Mouse (Mus musculus) lung, postnatal 0 days (tissue): ENCODE results near the gene Ankrd9. TPM values are rescaled to one million over a fixed set of nuclear protein-coding genes. Genes with fewer than 3 reads are reported as not detected.

ENCODE experiments used
- ATAC-seq: fragments of 200-750 bp; cut with Nextera tagmentation; 2 replicates; pipeline ENCODE4 v1.8.0; 2017; ENCODE audit warnings: moderate library complexity
- DNase-seq: peaks from one replicate; pipeline ENCODE4 v3.0.0-alpha.2; 2016; ENCODE audit warnings: low spot score
- H3K27ac ChIP-seq: fragments of 300-500 bp; sonication (generic); 2 replicates; pipeline ENCODE4 v1.5.1; 2014; ENCODE audit warnings: antibody characterized with exemption, mild to moderate bottlenecking, low read length, mixed read lengths
- H3K27me3 ChIP-seq: fragments of 300-500 bp; sonication (generic); replicated peaks from 2 replicates; pipeline ENCODE4 v1.6.1; 2014; ENCODE audit warnings: low read length, mixed read lengths; ENCODE audit not compliant: insufficient read depth
- H3K36me3 ChIP-seq: fragments of 300-500 bp; sonication (generic); 2 replicates; pipeline ENCODE4 v1.6.1; 2014; ENCODE audit warnings: low read length, mixed read lengths; ENCODE audit not compliant: insufficient read depth
- H3K4me1 ChIP-seq: fragments of 300-500 bp; sonication (generic); 2 replicates; pipeline ENCODE4 v1.6.1; 2014; ENCODE audit warnings: antibody characterized with exemption, low read depth, low read length, mixed read lengths; ENCODE audit not compliant: insufficient read depth
- H3K4me2 ChIP-seq: fragments of 300-500 bp; sonication (generic); replicated peaks from 2 replicates; pipeline ENCODE4 v1.6.1; 2014; ENCODE audit warnings: low read depth, mild to moderate bottlenecking, low read length, moderate library complexity, mixed read lengths
- H3K4me3 ChIP-seq: fragments of 300-500 bp; sonication (generic); 2 replicates; pipeline ENCODE4 v1.5.1; 2014; ENCODE audit warnings: low read depth, low read length
- H3K9ac ChIP-seq: fragments of 300-500 bp; sonication (generic); replicated peaks from 2 replicates; pipeline ENCODE4 v1.6.1; 2014; ENCODE audit warnings: low read depth, mild to moderate bottlenecking
- H3K9me3 ChIP-seq: fragments of 300-500 bp; sonication (generic); 2 replicates; pipeline ENCODE4 v1.6.1; 2016; ENCODE audit warnings: low read length, mixed read lengths
- CTCF ChIP-seq: IDR thresholded peaks from 2 replicates; pipeline ENCODE4 v1.5.1; 2016; ENCODE audit warnings: antibody characterized with exemption, mild to moderate bottlenecking
- EP300 ChIP-seq: IDR thresholded peaks from 2 replicates; pipeline ENCODE4 v1.6.1; 2016; ENCODE audit warnings: antibody characterized with exemption, mild to moderate bottlenecking, control low read depth
- WGBS: fragments of 180-500 bp; shearing (Covaris S2); extraction: QIAGEN DNeasy Blood & Tissue Kit; methylation state at CpG from one replicate; pipeline ENCODE4 v1.1.7; 2014; 5-methylcytosine and 5-hydroxymethylcytosine counted together
- polyA plus RNA-seq: library from polyadenylated mRNA; unstranded; fragments of >200 nt; fragmentation: Nextera tagmentation; extraction: Ambion mirVana; gene quantifications from 2 replicates; pipeline ENCODE4 v1.2.1, GENCODE M21; 2015

The Ankrd9 gene
- polyA plus RNA-seq, 1 experiment from 2014 or later, result 12.4 TPM

GRCm38 (mm10) chr12:110954351-110954991 is 24.4 kb downstream of the Ankrd9 start:
- Histone ChIP-seq H3K9ac (no peak overlapping the region), H3K9me3 (no peaks in the 10 kb centered on the region), H3K36me3 (0 out of 2 replicates have a peak, but pooled peaks cover 9% of the 10 kb centered on the region), H3K27me3 (no peaks in the 10 kb centered on the region), H3K4me2 (no peak overlapping the region), H3K4me1 (no peaks in the 10 kb centered on the region), H3K4me3 (no peak overlapping the region), H3K27ac (no peak overlapping the region)
- WGBS, result 62% methylated on average over 4 of the region's 4 CpGs
- no peak for TF ChIP-seq EP300
- no peak for TF ChIP-seq CTCF
- DNase-seq (no peak), ATAC-seq (no peak)

GRCm38 (mm10) chr12:110953900-110954299 is 24.9 kb downstream of the Ankrd9 start:
- Histone ChIP-seq H3K4me1 (no peaks in the 10 kb centered on the region), H3K9me3 (no peaks in the 10 kb centered on the region), H3K9ac (no peak overlapping the region), H3K4me3 (no peak overlapping the region), H3K4me2 (no peak overlapping the region), H3K27ac (no peak overlapping the region), H3K36me3 (0 out of 2 replicates have a peak, but pooled peaks cover 4% of the 10 kb centered on the region), H3K27me3 (no peaks in the 10 kb centered on the region)
- DNase-seq (no peak), ATAC-seq (no peak)
- WGBS, result 91% methylated on average over 2 of the region's 2 CpGs
- TF ChIP-seq CTCF, result no peak

- no peak overlapping the region for H3K9ac ChIP-seq
- no peaks in the 10 kb centered on the region for H3K27me3 ChIP-seq
- no peak overlapping the region for H3K27ac ChIP-seq
- ATAC-seq (no peak), DNase-seq (no peak)
- 0 out of 2 replicates have a peak, but pooled peaks cover 4% of the 10 kb centered on the region for H3K36me3 ChIP-seq
- no peak overlapping the region for H3K4me3 ChIP-seq
- WGBS, result 84% methylated on average over 3 of the region's 3 CpGs
- no peak overlapping the region for H3K4me2 ChIP-seq
- TF ChIP-seq CTCF (no peak), EP300 (no peak)
- H3K9me3 ChIP-seq, result no peaks in the 10 kb centered on the region
- no peaks in the 10 kb centered on the region for H3K4me1 ChIP-seq
Measured at GRCm38 (mm10) chr12:110953443-110953842, 25.4 kb downstream of the Ankrd9 start.

- Histone ChIP-seq H3K27me3 (no peaks in the 10 kb centered on the region), H3K27ac (no peak overlapping the region), H3K4me1 (no peaks in the 10 kb centered on the region), H3K36me3 (0 out of 2 replicates have a peak, but pooled peaks cover 4% of the 10 kb centered on the region), H3K4me2 (no peak overlapping the region), H3K9ac (no peak overlapping the region), H3K9me3 (no peaks in the 10 kb centered on the region), H3K4me3 (no peak overlapping the region)
- no peak for DNase-seq
- ATAC-seq, result no peak
- TF ChIP-seq EP300 (no peak), CTCF (no peak)
- 78% methylated on average over 6 of the region's 6 CpGs for WGBS
Measured at GRCm38 (mm10) chr12:110952628-110953385, 26.0 kb downstream of the Ankrd9 start.

- Histone ChIP-seq H3K4me1 (no peaks in the 10 kb centered on the region), H3K4me3 (no peak overlapping the region), H3K4me2 (no peak overlapping the region), H3K27me3 (no peaks in the 10 kb centered on the region), H3K36me3 (peaks cover 9% of the 10 kb centered on the region; the same call in 1 of the 2 replicates), H3K9ac (no peak overlapping the region), H3K9me3 (no peaks in the 10 kb centered on the region), H3K27ac (no peak overlapping the region)
- ATAC-seq, result no peak
- 74% methylated on average over 7 of the region's 7 CpGs for WGBS
- no peak for TF ChIP-seq EP300
- no peak for TF ChIP-seq CTCF
- no peak for DNase-seq
Measured at GRCm38 (mm10) chr12:110951236-110951635, 27.6 kb downstream of the Ankrd9 start.

GRCm38 (mm10) chr12:110950151-110950550 is 28.7 kb downstream of the Ankrd9 start:
- 85% methylated on average over 4 of the region's 4 CpGs for WGBS
- no peak overlapping the region for H3K4me2 ChIP-seq
- no peaks in the 10 kb centered on the region for H3K4me1 ChIP-seq
- H3K9ac ChIP-seq, result no peak overlapping the region
- H3K4me3 ChIP-seq, result no peak overlapping the region
- no peak overlapping the region for H3K27ac ChIP-seq
- no peaks in the 10 kb centered on the region for H3K27me3 ChIP-seq
- no peak for ATAC-seq
- no peak for DNase-seq
- peaks cover 6% of the 10 kb centered on the region; the same call in 1 of the 2 replicates for H3K36me3 ChIP-seq
- TF ChIP-seq EP300 (no peak), CTCF (no peak)
- no peaks in the 10 kb centered on the region for H3K9me3 ChIP-seq
